Mouse (Mus musculus): ENCODE results near the gene Mcm2.

Gene Mcm2

GRCm38 (mm10) chr6:88898534-88899048, at the start of gene Mcm2:
TSS of gene Mcm2 (minus strand) at chr6:88898780.
- peak; percentile 98 to 99 for DNase-seq

GRCm38 (mm10) chr6:88947771-88948170, 49.2 kb upstream of the Mcm2 start:
- no peak for DNase-seq

GRCm38 (mm10) chr6:88946442-88946841, 47.9 kb upstream of the Mcm2 start:
- DNase-seq, result no peak

GRCm38 (mm10) chr6:88943666-88944065, 45.1 kb upstream of the Mcm2 start:
- DNase-seq, result no peak

GRCm38 (mm10) chr6:88942595-88942994, 44.0 kb upstream of the Mcm2 start:
- no peak for DNase-seq

- DNase-seq, result no peak
Observed at GRCm38 (mm10) chr6:88941628-88942027, 43.0 kb upstream of the Mcm2 start.

GRCm38 (mm10) chr6:88940090-88940916, 41.7 kb upstream of the Mcm2 start:
- no peak for DNase-seq

GRCm38 (mm10) chr6:88939281-88940089, 40.9 kb upstream of the Mcm2 start:
- no peak for DNase-seq

GRCm38 (mm10) chr6:88938664-88939055, 40.1 kb upstream of the Mcm2 start:
- no peak for DNase-seq

- DNase-seq, result no peak
Observed at GRCm38 (mm10) chr6:88937971-88938663, 39.5 kb upstream of the Mcm2 start.

GRCm38 (mm10) chr6:88937214-88937549, 38.6 kb upstream of the Mcm2 start:
- DNase-seq, result no peak

- DNase-seq, result no peak
Observed at GRCm38 (mm10) chr6:88936342-88937213, 38.0 kb upstream of the Mcm2 start.

GRCm38 (mm10) chr6:88935735-88936276, 37.2 kb upstream of the Mcm2 start:
- peak in 1 of 2 experiments; percentile 69 for DNase-seq

- peak in 1 of 2 experiments; percentile 24 for DNase-seq
Observed at GRCm38 (mm10) chr6:88934816-88935215, 36.2 kb upstream of the Mcm2 start.

- DNase-seq, result no peak
Observed at GRCm38 (mm10) chr6:88934132-88934531, 35.6 kb upstream of the Mcm2 start.

GRCm38 (mm10) chr6:88931449-88931848, 32.9 kb upstream of the Mcm2 start:
- no peak for DNase-seq

- peak in 1 of 2 experiments; percentile 25 for DNase-seq
Observed at GRCm38 (mm10) chr6:88930049-88930448, 31.5 kb upstream of the Mcm2 start.

GRCm38 (mm10) chr6:88929451-88929850, 30.9 kb upstream of the Mcm2 start:
- DNase-seq, result no peak

GRCm38 (mm10) chr6:88928576-88928975, 30.0 kb upstream of the Mcm2 start:
- DNase-seq, result peak in 1 of 2 experiments; percentile 45

- DNase-seq, result no peak
Observed at GRCm38 (mm10) chr6:88928026-88928425, 29.4 kb upstream of the Mcm2 start.

GRCm38 (mm10) chr6:88927595-88927994, 29.0 kb upstream of the Mcm2 start:
- DNase-seq, result peak; percentile 72 to 82

GRCm38 (mm10) chr6:88926870-88927269, 28.3 kb upstream of the Mcm2 start:
- peak; percentile 39 to 84 for DNase-seq

All from kidney, postnatal 25 days (tissue).